Mouse (Mus musculus): ENCODE data around the gene Prpf40b. TPM values are rescaled to one million over a fixed set of nuclear protein-coding genes. Genes with fewer than 3 reads are reported as not detected.

Prpf40b gene
- polyA plus RNA-seq (2017; shearing (Covaris generic)) = 14.2 TPM

DNA sequence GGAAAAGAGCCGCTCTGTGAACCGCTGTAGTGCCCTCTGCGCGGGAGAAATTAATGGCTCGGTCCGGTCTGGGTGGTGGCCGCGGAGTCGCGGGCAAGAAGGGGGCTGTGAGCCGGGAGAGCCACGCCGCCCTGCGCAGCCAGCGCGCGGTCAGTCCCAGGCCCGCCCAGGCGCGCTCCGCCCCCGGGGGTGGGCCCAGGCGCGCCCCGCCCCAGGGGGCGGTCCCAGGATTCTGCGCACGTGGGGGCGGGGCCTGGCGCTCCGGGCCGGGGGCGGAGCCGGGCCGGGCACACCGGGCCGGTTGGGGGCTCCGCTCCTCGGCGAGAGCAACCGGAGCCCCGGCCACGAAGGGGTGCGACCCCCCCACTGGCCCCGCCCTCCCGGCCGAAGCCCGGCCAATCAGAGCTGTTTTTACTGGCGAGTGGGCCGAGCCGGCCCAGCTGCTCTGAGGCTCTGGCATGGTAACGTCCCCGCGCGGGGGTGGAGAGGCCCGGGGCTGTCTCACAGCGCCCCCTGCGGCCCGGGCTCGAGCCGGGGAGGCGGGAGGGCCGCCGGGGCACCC, at the start of gene Prpf40b:
Prpf40b (plus strand) TSS at position 275 of the 562 bp plus-strand sequence.

DNA sequence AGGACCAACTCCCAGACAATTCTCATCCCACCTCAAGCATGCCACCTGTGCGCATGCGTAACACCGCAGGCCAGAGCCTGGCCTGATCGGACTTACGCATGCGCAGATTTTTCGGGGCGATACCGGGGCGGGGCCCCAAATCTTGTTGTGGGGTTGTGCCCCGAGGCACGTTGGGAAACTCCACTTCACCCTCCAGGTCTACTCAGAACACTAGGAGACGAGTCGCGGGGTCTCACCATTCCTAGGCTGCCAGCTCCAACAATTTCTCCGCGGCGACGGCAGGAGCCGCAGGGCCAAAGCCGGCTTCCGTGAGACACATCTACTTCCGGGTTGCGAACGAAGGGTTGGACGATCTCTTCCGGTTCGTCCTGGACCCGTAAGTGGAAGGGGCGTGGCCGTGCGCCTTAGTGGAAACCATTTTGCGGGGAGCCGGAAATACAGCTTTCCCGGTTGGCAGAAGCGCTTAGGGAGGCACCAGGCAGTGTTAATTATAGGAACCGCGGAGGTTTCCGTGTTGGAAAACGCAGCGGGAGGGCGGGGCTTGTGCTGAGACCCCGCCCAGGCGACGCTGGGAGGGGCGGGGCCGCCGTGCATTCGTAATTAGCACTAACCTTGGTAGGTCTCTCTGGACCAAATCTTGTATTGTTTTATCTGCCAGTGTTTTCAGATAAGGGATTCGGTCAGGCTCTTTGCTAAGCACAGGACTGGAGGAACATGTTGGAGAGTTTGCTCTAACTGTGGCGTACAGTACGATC, 43.1 kb upstream of the Prpf40b start, which contains the start of gene Mcrs1:
Mcrs1 (minus strand) TSS at position 336 of the 755 bp plus-strand sequence.

DNA sequence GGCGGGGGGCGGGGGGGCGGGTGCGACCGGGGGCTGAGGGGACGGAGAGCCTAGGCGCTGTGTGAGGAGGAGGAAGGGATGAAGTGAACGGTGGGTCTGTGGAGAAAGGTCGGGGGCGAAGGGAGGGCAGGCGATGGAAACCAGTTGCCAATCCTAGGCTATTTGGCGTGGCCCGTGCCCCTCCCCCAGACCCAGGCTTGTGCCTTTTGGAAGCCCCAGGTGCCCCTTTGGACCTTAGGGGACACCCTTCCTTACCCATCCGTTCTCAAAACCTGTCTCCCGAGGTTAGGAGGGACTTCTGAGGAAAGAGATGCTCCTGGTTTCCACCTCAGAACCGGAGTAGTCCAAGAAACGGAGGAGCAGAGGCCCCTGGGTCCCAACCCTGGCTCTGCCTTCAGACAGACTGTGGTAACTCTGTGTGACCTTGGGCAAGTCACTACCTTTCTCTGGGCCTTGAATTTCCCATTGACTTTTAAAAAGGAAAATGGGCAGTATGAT, 646 bp downstream of the Prpf40b start, which contains the start of gene Fam186b:
Fam186b (minus strand) TSS at position 405 of the 498 bp plus-strand sequence.

Other genes with a start within 250 kb of the Prpf40b start
- gene Prph, start 239.9 kb upstream of the Prpf40b start, polyA plus RNA-seq (2017; shearing (Covaris generic)) = not detected
- gene Troap, start 220.5 kb upstream of the Prpf40b start, polyA plus RNA-seq (2017; shearing (Covaris generic)) = 0.72 TPM
- not detected for gene C1ql4, start 207.3 kb upstream of the Prpf40b start, polyA plus RNA-seq (2017; shearing (Covaris generic))
- gene Dnajc22, start 201.9 kb upstream of the Prpf40b start, polyA plus RNA-seq (2017; shearing (Covaris generic)) = not detected
- 0.85 TPM for gene Spats2, start 169.2 kb upstream of the Prpf40b start, polyA plus RNA-seq (2017; shearing (Covaris generic))
- 5.4 TPM for gene Kcnh3, start 70.2 kb upstream of the Prpf40b start, polyA plus RNA-seq (2017; shearing (Covaris generic))
- gene Mcrs1, start 43.1 kb upstream of the Prpf40b start, polyA plus RNA-seq (2017; shearing (Covaris generic)) = 122 TPM
- gene Fam186b, start 801 bp downstream of the Prpf40b start, polyA plus RNA-seq (2017; shearing (Covaris generic)) = 0.38 TPM
- gene Fmnl3, start 75.4 kb downstream of the Prpf40b start, polyA plus RNA-seq (2017; shearing (Covaris generic)) = 88.8 TPM
- gene Tmbim6, start 97.8 kb downstream of the Prpf40b start, polyA plus RNA-seq (2017; shearing (Covaris generic)) = 178 TPM
- gene Nckap5l, start 162.7 kb downstream of the Prpf40b start, polyA plus RNA-seq (2017; shearing (Covaris generic)) = 16.1 TPM
- 30.7 TPM for gene Bcdin3d, start 179.6 kb downstream of the Prpf40b start, polyA plus RNA-seq (2017; shearing (Covaris generic))
- gene Faim2, start 233.1 kb downstream of the Prpf40b start, polyA plus RNA-seq (2017; shearing (Covaris generic)) = 0.13 TPM

All from CD4-positive, CD25-positive, alpha-beta regulatory T cell (primary cell).